Mouse (Mus musculus) gonadal fat pad, adult 2 months (tissue): ENCODE measurements at regions not wholly inside any gene's neighbourhood (a gene's known extent, or its start where the extent isn't known, plus 50 kb on each side); places are given as distances from the start of the nearest gene placed in this dataset.

Source experiments
- DNase-seq: peaks from one replicate; pipeline ENCODE4 v3.0.0-alpha.2; 2012; ENCODE audit warnings: low read depth

- DNase-seq, result no peak
Measured at GRCm38 (mm10) chr1:73444216-73444890, 428.6 kb upstream of the Tnp1 start.

DNA sequence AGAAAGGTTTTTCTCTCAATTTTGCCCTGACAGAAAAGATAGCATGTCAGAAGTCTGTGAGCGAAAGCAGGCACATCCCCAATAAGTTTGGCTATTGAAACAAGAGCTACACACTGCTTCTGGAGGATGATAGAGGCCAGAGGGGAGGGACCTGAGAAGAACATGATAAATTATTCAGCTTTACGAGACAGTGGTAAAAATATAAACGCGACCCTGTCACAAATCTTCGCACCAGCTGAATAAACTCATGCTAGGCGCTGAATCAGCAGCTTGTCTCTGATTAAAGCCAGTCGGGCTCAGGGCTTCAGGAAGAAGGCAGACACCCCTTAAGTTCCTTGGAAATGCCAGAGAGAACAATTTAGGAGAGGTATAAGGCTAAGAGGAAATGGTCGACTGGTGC is 422.7 kb upstream of the Tnp1 start:
- no peak for DNase-seq

GRCm38 (mm10) chr1:73428101-73428500 is 412.4 kb upstream of the Tnp1 start:
- no peak for DNase-seq

GRCm38 (mm10) chr1:73425049-73425448 is 409.3 kb upstream of the Tnp1 start:
- DNase-seq, result no peak

GRCm38 (mm10) chr1:73418196-73418595 is 402.5 kb upstream of the Tnp1 start:
- no peak for DNase-seq

DNA sequence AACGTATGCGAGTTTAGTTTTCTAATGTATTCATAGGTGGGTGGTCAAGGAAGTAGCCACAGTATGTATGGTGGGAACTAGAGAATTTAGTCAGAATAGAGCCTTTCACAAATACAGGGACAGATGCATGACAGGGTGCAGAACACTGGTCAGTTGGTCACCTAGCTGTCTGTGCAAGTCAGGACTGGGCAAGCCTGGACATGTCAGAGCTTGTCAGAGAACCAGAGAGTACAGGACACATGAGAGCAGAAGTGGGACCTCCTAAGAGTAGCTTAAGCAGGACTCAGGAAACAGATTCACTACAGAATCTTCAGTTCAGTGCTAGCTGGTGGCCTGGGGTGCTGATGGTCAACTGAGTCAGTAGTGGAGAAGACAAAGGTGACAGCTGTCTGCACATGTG is 395.7 kb upstream of the Tnp1 start:
- DNase-seq, result no peak

DNA sequence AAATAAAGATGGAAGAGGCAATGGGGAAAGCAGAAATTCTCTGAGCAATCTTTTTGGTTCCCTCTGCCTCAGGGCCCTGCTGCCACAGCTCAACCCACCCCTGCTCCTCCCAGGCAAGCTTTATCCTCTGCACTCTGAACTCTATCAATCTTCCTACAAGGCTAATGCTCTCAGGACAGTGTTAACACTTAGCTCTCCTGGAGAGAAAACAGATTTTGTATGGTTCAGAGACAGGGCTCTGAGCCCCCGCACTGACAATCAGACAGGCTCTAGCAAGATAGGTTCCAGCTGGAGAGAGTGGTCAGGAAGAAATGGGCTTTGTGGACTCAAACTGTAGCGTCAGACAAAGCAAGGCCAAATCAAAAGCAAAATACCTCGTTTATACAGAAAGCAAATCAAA is 383.5 kb upstream of the Tnp1 start:
- DNase-seq, result no peak

DNA sequence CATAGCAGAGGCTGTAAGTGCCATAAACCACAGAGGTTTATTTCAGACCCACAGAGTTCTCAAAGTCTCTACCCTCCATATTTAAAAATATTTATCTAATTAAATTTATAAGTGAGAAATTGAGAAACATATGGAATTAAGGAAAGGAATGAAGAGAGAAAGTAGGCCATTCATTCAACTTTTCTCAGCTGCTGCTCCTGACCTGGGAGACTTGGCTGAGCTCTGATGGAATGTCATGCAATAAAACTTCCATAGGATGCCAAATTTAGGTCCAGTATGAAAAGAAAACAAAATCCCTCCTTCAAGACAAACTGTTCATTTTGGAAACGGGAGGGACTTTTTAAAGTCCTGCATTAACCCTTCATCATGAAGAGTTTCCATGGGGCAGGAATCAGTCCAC is 379.3 kb upstream of the Tnp1 start:
- no peak for DNase-seq

DNA sequence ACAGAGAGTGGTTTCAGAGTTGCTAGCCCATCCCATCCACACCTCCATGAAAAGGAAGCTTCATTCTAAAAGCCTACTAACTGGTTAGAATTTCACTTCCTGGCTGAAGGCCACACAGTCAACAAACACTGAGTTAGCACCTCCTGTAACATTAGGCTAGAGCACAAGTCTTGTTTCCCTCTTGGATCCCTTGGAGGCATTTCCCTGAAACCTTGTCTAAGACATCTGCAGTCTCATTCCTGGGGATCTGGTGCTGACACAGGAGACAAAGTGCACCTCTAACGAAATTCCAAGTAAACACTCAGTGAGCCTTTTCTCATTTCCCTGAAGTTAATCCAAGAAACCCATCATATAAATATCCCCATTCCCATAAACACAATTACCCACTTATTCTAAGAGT is 378.8 kb upstream of the Tnp1 start:
- DNase-seq, result no peak

DNA sequence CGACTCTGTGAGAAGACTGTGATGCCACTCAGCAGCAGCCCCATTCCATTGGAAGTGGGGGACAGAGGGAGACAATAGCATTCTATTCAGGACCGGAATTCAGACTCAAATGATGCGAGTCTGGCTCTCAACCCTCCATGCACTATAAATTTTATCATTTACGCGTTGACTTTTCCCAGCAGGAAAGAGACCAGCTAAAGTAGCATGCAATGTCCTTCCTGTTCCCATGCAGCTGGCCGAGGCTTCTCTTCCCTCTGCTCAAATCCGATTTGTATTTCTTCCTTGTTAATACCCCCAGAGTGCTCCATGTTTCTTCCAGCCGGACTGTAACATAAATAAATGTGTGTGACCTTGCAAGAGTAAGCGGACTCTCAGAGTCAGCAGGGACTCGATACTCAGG is 376.4 kb upstream of the Tnp1 start:
- DNase-seq, result no peak

DNA sequence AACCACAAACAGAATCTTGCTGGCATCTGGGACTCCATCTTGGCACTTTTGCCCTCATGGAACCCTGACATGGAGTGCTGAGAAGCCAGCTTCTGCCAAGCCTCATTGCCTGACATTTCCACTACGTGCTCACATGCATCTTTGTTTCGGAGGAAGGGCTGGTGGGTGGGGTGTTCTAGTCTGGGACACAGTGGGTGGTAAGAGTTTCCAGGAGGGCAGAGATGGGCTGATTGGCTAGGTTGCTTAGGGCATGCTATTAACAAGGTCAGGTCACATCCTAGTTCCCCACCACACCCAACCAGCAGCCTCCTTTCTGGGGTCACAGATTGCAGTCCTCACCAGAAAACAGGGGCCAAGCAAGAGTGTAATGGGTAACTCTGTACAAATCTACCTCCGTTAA is 374.3 kb upstream of the Tnp1 start:
- DNase-seq, result no peak

GRCm38 (mm10) chr1:73389174-73389573 is 373.5 kb upstream of the Tnp1 start:
- DNase-seq, result no peak

DNA sequence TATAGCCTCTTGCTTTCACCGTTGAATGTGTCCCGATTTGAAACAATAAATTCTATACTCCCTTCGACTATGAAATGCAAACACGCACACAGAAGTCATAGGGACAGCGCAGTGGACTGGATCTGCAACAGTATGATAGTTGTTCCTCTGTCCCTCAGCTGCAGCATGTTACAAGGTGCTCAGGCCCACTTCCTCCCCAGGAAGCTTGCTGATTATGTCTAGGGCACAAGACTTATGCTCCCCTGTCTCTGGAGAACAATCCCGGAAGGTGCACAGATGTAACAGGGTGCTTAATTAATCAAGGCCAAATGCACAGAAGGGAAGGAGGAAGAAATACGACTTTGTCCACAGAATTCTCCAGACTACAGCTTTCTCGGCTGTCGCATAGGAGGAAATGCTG is 365.9 kb upstream of the Tnp1 start:
- DNase-seq, result no peak

GRCm38 (mm10) chr1:73374531-73375375 is 359.0 kb upstream of the Tnp1 start:
- DNase-seq, result no peak

- no peak for DNase-seq
Measured at GRCm38 (mm10) chr1:73368222-73368621, 352.5 kb upstream of the Tnp1 start.

GRCm38 (mm10) chr1:73365842-73366241 is 350.1 kb upstream of the Tnp1 start:
- DNase-seq, result no peak

GRCm38 (mm10) chr1:73364300-73364683 is 348.6 kb upstream of the Tnp1 start:
- DNase-seq, result no peak

- no peak for DNase-seq
Measured at GRCm38 (mm10) chr1:73363549-73364299, 348.0 kb upstream of the Tnp1 start.

DNA sequence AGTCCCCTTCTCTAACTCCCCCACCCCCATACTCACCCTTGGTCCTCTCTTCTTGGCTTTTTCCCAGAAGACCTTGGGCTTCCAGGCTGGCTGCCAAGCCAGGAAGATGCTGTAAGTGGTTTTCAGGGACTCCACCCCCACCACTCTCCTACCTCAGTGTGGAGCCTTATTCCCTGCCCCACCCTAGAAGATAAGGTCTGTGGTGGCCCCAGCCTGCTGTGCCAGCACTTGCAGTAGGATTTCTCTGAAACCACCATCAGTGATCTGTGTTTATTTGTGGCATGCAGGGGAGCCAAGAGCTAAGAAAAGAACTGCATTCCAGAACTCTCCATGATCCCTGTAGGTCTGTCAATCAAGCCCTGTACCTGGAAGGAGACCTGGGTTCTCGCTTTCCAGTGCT is 346.4 kb upstream of the Tnp1 start:
- no peak for DNase-seq

DNA sequence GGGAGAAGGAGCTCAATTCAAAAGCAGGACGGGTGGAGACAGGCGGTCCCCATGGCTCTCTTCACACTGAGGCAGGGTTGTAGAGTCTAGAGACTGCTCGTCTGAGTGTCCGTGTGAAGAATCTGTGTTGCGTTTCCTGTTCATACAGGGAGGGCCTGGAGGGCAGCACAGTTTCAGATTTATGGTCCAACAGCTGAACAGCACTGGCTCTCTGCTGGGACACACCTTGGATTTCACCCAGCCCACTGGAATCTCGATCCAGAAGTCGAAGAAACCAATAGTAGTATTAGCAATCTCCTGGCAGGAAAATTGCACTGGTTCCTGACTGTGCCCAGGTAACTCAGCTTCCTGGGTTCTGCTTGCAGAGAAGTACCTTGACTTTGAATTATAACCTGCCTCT is 345.6 kb upstream of the Tnp1 start:
- no peak for DNase-seq

GRCm38 (mm10) chr1:73354447-73354846 is 338.7 kb upstream of the Tnp1 start:
- DNase-seq, result no peak

DNA sequence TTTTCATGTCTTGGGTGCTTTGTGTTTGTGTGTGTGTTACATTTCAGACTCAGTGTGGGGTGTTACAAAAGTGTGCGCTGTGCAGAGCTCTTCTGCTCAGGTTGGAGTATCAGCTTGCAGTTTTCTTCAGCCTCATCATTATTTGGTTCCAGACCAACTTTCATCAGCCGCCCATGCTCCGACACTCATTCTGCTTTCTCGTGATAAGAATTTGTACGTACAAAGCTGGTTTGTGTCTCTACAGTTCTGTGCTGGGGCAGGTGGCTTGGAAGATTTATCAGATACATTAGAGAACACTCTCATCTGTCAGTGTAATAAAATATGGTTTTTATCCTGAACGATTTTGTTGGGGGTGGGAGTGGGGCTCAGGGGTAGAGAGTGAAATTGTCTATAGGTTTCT is 332.8 kb upstream of the Tnp1 start:
- DNase-seq, result no peak

DNA sequence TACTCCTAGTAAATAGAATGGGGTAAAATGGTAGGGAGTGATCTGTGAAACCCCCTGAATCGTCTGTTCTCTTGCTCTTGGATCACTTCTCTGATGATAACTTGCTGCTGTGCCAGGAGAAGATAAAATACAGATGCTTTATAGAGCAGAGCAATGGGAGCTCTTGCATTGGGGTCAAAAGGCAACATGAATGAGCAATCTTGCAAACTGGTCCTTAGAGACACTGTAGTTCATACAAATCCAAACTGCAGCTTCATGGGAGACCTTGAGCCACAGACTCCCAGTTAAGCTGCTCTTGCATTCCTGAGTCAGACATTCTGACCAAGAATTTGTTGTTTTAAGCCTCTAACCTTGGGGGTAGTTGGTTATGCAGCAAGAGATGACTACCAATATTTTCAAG is 328.9 kb upstream of the Tnp1 start:
- DNase-seq, result no peak
